Mouse (Mus musculus) G1E (cell line): ENCODE data around the gene A730015C16Rik. TPM values are rescaled to one million over a fixed set of nuclear protein-coding genes. Genes with fewer than 3 reads are reported as not detected.

Experiments used
- ATAC-seq: 2 replicates; pipeline ENCODE4 v1.8.0; 2016; ENCODE audit warnings: mild to moderate bottlenecking; ENCODE audit not compliant: insufficient number of reproducible peaks, poor library complexity, low FRiP score, severe bottlenecking; ENCODE audit errors: extremely low read depth
- DNase-seq: peaks from one replicate; pipeline ENCODE4 v3.0.0; 2012; ENCODE audit warnings: low spot score
- H3K27me3 ChIP-seq: 2 replicates; pipeline ENCODE4 v1.6.1; 2012; ENCODE audit warnings: mild to moderate bottlenecking, low read length, inconsistent platforms; ENCODE audit not compliant: insufficient read depth
- H3K36me3 ChIP-seq: replicated peaks from 2 replicates; pipeline ENCODE3; 2012; ENCODE audit warnings: mild to moderate bottlenecking, inconsistent platforms
- H3K4me1 ChIP-seq: 2 replicates; pipeline ENCODE4 v1.6.1; 2012; ENCODE audit warnings: low read depth, low read length, inconsistent platforms, mixed read lengths; ENCODE audit not compliant: insufficient read depth
- H3K4me3 ChIP-seq: 2 replicates; pipeline ENCODE4 v1.5.1; 2012; ENCODE audit warnings: low read depth, mild to moderate bottlenecking, inconsistent platforms, low read length, moderate library complexity, mixed read lengths
- H3K9me3 ChIP-seq: replicated peaks from 2 replicates; pipeline ENCODE4 v1.6.1; 2012; ENCODE audit warnings: inconsistent platforms
- CTCF ChIP-seq: IDR thresholded peaks from 2 replicates; pipeline ENCODE4 v1.5.1; 2012; ENCODE audit warnings: low read depth, low read length, inconsistent platforms, mixed read lengths
- GATA1 ChIP-seq: IDR thresholded peaks from 2 replicates; pipeline ENCODE4 v1.6.1; 2012; ENCODE audit warnings: borderline replicate concordance, low read length, inconsistent platforms, mixed read lengths
- GATA2 ChIP-seq: IDR thresholded peaks from 2 replicates; pipeline ENCODE4 v1.6.1; 2012; ENCODE audit warnings: low read depth, low read length, inconsistent platforms, borderline replicate concordance
- POLR2AphosphoS5 ChIP-seq: IDR thresholded peaks from 2 replicates; pipeline ENCODE4 v1.6.1; 2012; ENCODE audit warnings: low read depth, low read length, inconsistent platforms; ENCODE audit not compliant: insufficient replicate concordance
- TAL1 ChIP-seq: conservative IDR thresholded peaks from 2 replicates; pipeline ENCODE4 v1.6.1; 2012; ENCODE audit warnings: low read depth, low read length, inconsistent platforms, mixed read lengths
- polyA plus RNA-seq: library from polyadenylated mRNA; stranded (reverse); fragments of >175 nt; gene quantifications from 2 replicates; pipeline ENCODE4 v1.2.3, GENCODE M21; 2012
- total RNA-seq, 2 experiments: library from RNA; stranded (forward) in 1 of 2; stranded (reverse) in 1 of 2; fragments of 200-1000 nt in 1 of 2; fragments of >200 nt in 1 of 2; fragmentation: Nextera tagmentation in 1 of 2; gene quantifications; 2 replicates each; pipeline ENCODE4 v1.2.3; 2014 to 2017

Gene A730015C16Rik
- total and polyA plus RNA-seq, 3 experiments = 0.60 TPM; not detected in 2

- no peaks in the 10 kb centered on the region for H3K36me3 ChIP-seq
- no peaks in the 10 kb centered on the region for H3K9me3 ChIP-seq
- peak; percentile 97 for TF ChIP-seq CTCF
- TF ChIP-seq TAL1 = no peak
- H3K27me3 ChIP-seq = peaks cover 4% of the 10 kb centered on the region; the same call in 1 of the 2 replicates
- no peak overlapping the region for H3K4me3 ChIP-seq
- peak; percentile 64 for DNase-seq
- H3K4me1 ChIP-seq = peaks cover 18% of the 10 kb centered on the region
- ATAC-seq = peak; percentile 34; the same call in 1 of the 2 replicates
Observed at GRCm38 (mm10) chr4:108869730-108870374, 21.4 kb upstream of the A730015C16Rik start.

DNA sequence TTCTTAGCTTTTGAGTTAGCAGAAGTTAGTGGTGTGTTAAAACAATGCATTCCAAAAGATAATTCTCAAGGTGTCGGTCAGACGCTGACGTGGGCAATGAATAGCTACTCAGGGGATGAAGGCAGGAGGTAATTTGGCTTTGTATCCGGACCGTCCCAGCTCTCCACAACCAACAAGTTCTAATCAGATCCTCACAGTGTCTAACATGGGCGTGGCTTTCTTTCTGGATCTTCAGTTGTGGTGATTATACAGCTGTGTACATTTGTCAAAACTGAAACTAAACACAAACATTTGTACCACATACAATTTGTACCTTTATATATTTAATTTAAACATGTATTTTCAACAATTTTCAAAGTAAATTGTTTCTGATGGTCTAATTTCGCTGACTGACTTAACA lies 18.4 kb upstream of the A730015C16Rik start:
- peaks cover 28% of the 10 kb centered on the region for H3K4me1 ChIP-seq
- H3K4me3 ChIP-seq = no peak overlapping the region; the same call in 1 of the 2 replicates
- TF ChIP-seq POLR2AphosphoS5 (no peak), TAL1 (no peak), GATA2 (no peak), CTCF (no peak), GATA1 (no peak)
- ATAC-seq = peak; percentile 38
- no peaks in the 10 kb centered on the region for H3K9me3 ChIP-seq
- H3K27me3 ChIP-seq = peaks cover 4% of the 10 kb centered on the region; the same call in 1 of the 2 replicates
- DNase-seq = no peak
- peaks cover 11% of the 10 kb centered on the region for H3K36me3 ChIP-seq

DNA sequence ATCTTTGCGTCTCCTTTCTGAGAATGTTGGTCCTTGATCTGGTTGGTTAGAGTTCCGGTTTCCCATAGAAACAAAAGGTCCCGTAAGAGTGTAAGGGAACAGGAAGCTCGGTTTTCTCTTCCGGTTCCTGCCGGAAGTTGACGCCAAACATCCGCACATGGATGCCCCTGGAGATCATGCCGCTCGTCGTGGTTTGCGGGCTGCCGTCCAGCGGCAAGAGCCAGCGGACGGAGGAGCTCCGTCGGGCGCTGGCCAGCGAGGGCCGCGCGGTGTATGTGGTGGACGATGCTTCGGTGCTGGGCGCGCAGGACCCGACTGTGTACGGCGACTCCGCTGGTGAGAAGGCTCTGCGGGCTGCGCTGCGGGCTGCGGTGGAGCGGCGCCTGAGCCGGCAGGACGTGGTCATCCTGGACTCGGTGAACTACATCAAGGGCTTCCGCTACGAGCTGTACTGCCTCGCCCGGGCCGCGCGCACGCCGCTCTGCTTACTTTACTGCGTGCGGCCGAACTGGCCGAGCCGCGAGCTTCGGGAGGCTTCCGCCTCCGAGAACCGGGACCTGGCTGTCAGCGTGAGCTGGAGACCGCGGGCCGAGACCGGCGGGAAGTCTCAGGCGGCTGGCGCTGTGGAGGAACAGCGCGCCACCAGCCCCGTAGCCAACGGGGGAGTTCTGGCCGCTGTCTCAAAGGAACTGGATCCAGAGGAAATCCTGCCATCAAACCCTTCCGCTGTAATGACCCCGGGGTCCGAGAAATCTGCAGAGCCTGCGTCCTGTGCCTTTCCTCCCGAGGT lies 509 bp downstream of the A730015C16Rik start, which contains the start of gene Kti12:
TSS of gene Kti12 (plus strand) at position 71 of the 790 bp plus-strand sequence.
- Histone ChIP-seq H3K4me1 (peaks cover 25% of the 10 kb centered on the region; the same call in 1 of the 2 replicates), H3K27me3 (no peaks in the 10 kb centered on the region), H3K36me3 (peaks cover 23% of the 10 kb centered on the region), H3K4me3 (peak within 1 kb of the TSS; percentile 100), H3K9me3 (no peaks in the 10 kb centered on the region)
- peak; percentile 84 for DNase-seq
- TF ChIP-seq POLR2AphosphoS5 = no peak
- no peak for TF ChIP-seq CTCF
- no peak for TF ChIP-seq TAL1
- no peak for TF ChIP-seq GATA1
- TF ChIP-seq GATA2 = no peak
- peak; percentile 92 for ATAC-seq

DNA sequence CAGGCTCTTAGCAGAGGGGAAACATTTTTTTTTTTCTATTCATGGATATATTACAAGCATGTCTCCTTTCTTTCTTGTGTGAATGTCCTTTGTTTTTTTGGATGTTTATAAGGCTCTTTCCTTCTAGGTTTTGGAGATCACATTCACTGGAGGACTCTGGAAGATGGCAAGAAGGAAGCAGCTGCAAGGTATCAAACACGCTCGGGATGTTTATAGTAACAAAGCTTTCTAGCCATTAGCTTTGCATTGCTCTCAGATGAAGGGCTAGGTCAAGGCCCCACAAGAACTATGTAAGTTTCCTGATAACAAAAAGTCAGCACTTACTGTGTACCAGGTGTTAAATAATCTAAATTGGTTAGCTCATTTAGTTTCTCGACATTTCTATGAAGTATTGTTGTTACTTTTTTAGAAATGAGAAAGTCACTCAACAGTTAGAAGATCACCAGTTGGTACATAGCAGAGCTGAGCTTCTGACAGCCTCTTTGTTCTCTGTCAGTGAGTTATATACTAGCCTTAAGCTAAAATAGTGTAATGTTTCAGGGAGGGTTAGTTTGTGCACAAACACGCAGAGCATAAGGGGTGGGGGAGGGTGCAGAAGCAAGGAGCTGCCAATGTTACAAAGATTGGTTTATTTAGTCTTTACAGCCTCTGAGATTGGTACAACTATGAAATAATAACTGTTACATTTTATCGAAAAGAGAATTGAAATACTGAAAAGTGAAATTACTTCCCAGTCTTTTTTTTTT lies 2.4 kb downstream of the A730015C16Rik start:
- Histone ChIP-seq H3K27me3 (no peaks in the 10 kb centered on the region), H3K4me3 (no peak overlapping the region), H3K4me1 (peaks cover 22% of the 10 kb centered on the region; the same call in 1 of the 2 replicates), H3K36me3 (peaks cover 25% of the 10 kb centered on the region), H3K9me3 (no peaks in the 10 kb centered on the region)
- TF ChIP-seq TAL1 (no peak), POLR2AphosphoS5 (no peak), GATA2 (no peak), CTCF (no peak), GATA1 (no peak)
- no peak for DNase-seq
- no peak for ATAC-seq

- Histone ChIP-seq H3K9me3 (no peaks in the 10 kb centered on the region), H3K4me1 (peaks cover 4% of the 10 kb centered on the region; the same call in 1 of the 2 replicates), H3K4me3 (no peak overlapping the region), H3K36me3 (peaks cover 16% of the 10 kb centered on the region), H3K27me3 (no peaks in the 10 kb centered on the region)
- ATAC-seq = no peak
- DNase-seq = no peak
- TF ChIP-seq GATA1 = no peak
- TF ChIP-seq GATA2 = no peak
- no peak for TF ChIP-seq POLR2AphosphoS5
- TF ChIP-seq CTCF = no peak
- TF ChIP-seq TAL1 = no peak
Observed at GRCm38 (mm10) chr4:108843336-108843735, 5.1 kb downstream of the A730015C16Rik start.

DNA sequence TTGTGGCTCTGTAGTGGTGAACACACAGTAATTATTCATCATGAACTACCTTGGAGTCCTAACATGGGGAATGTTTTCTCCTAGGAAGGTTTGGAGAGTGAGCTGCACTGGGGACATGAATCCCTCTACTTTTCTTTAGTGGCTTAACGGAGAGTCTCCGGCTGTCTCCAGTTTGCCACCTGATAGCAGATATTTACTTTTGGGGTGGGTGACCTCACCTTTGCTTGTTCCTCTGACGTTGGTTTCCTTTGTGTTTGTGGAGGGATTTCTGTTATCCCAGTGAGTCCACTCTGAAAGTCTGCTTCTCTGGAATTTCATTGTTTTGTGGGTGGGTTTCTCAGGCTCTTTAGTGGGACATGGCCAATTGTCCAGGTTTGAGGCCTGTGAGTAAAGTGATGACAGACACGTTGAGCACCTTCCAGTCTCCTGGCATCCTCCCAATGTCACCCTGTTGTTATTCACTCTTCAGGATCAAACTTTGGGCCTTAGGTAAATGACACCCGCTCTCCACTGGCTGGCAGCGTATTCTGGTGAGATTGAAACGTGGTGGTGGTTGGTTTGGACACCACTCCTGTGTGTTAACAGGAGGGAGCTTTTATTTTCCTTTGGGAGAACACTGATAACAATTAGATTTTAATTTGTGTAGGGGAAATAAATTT lies 6.4 kb downstream of the A730015C16Rik start:
- TF ChIP-seq POLR2AphosphoS5 = no peak
- no peak for TF ChIP-seq CTCF
- no peak for TF ChIP-seq TAL1
- no peak for TF ChIP-seq GATA1
- TF ChIP-seq GATA2 = no peak
- DNase-seq = no peak

More for the DNA sequence above, 6.4 kb downstream of the A730015C16Rik start:
- Histone ChIP-seq H3K9me3 (no peaks in the 10 kb centered on the region), H3K27me3 (no peaks in the 10 kb centered on the region), H3K4me1 (peaks cover 4% of the 10 kb centered on the region; the same call in 1 of the 2 replicates), H3K4me3 (no peak overlapping the region), H3K36me3 (peaks cover 22% of the 10 kb centered on the region)
- no peak for ATAC-seq
